Mouse (Mus musculus): ENCODE results near the gene Eno1. TPM values are rescaled to one million over a fixed set of nuclear protein-coding genes. Genes with fewer than 3 reads are reported as not detected.
A peak's percentile ranks its signal among the peaks of the same experiment; 100 is the strongest.

Gene Eno1
- polyA plus RNA-seq, 2 experiments from 2014 or later = 543 to 642 TPM

GRCm38 (mm10) chr4:150226818-150227688 is 9.5 kb upstream of the Eno1 start:
- ATAC-seq = no peak

- no peak for ATAC-seq
Observed at GRCm38 (mm10) chr4:150228581-150229348, 7.8 kb upstream of the Eno1 start.

GRCm38 (mm10) chr4:150229747-150230390 is 6.7 kb upstream of the Eno1 start:
- no peak for ATAC-seq

- ATAC-seq = no peak
Observed at GRCm38 (mm10) chr4:150230460-150231407, 5.8 kb upstream of the Eno1 start.

- no peak for ATAC-seq
Observed at GRCm38 (mm10) chr4:150231871-150232270, 4.7 kb upstream of the Eno1 start.

GRCm38 (mm10) chr4:150234599-150235327 is 1.8 kb upstream of the Eno1 start:
- ATAC-seq = no peak

GRCm38 (mm10) chr4:150235585-150235984 is 936 bp upstream of the Eno1 start:
- no peak for ATAC-seq

GRCm38 (mm10) chr4:150236031-150236430 is 490 bp upstream of the Eno1 start:
- no peak for ATAC-seq

- ATAC-seq = no peak
Observed at GRCm38 (mm10) chr4:150237636-150238361, 1.3 kb downstream of the Eno1 start.

GRCm38 (mm10) chr4:150238433-150239086 is 2.0 kb downstream of the Eno1 start:
- ATAC-seq = no peak

- ATAC-seq = no peak
Observed at GRCm38 (mm10) chr4:150239087-150239480, 2.6 kb downstream of the Eno1 start.

- ATAC-seq = peak; percentile 42
Observed at GRCm38 (mm10) chr4:150239503-150239902, 3.0 kb downstream of the Eno1 start.

- peak; percentile 50 for ATAC-seq
Observed at GRCm38 (mm10) chr4:150239951-150240368, 3.4 kb downstream of the Eno1 start.

GRCm38 (mm10) chr4:150240381-150240886 is 3.9 kb downstream of the Eno1 start:
- peak; percentile 4 for ATAC-seq

GRCm38 (mm10) chr4:150241708-150242107 is 5.2 kb downstream of the Eno1 start:
- no peak for ATAC-seq

- ATAC-seq = no peak
Observed at GRCm38 (mm10) chr4:150242745-150243144, 6.2 kb downstream of the Eno1 start.

- no peak for ATAC-seq
Observed at GRCm38 (mm10) chr4:150245876-150246275, 9.4 kb downstream of the Eno1 start.

GRCm38 (mm10) chr4:150248009-150248408 is 11.5 kb downstream of the Eno1 start:
- peak; percentile 75 for ATAC-seq

GRCm38 (mm10) chr4:150248917-150249316 is 12.4 kb downstream of the Eno1 start:
- no peak for ATAC-seq
